Mouse (Mus musculus) frontal cortex, postnatal 25 days (tissue): ENCODE measurements at regions not wholly inside any gene's neighbourhood (a gene's known extent, or its start where the extent isn't known, plus 50 kb on each side); places are given as distances from the start of the nearest gene placed in this dataset.
"Not testable (repeated sequence)": the region's sequence is repeated elsewhere in the genome, so short reads cannot be mapped to it uniquely, and the experiment has no call there.

ENCODE experiments used
- DNase-seq, 2 experiments: peaks; one replicate each; pipeline ENCODE4 v3.0.0; 2022; ENCODE audit warnings: low spot score in 2 of 2

DNA sequence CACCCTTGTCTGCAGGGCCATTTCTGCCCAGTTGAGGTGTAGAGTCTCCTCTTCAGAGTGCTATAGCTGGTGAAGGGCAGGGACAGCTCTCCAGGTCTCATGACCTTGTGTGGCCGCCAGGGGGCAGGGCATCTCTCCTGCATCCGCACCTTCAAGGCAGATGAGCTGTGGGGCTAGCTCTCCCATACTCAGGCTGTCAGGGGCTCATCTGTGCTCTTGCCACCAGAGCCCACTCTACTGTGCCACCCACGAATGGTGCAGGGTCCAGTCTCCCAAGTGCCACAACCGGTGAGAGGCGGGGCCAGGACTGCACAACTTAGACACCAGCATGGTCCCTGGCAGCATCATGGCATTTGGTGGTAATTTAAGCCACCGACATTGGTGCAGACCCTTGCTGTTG lies 111.3 kb downstream of the Syt10 start:
- DNase-seq: peak in 1 of 2 experiments; percentile 6

DNA sequence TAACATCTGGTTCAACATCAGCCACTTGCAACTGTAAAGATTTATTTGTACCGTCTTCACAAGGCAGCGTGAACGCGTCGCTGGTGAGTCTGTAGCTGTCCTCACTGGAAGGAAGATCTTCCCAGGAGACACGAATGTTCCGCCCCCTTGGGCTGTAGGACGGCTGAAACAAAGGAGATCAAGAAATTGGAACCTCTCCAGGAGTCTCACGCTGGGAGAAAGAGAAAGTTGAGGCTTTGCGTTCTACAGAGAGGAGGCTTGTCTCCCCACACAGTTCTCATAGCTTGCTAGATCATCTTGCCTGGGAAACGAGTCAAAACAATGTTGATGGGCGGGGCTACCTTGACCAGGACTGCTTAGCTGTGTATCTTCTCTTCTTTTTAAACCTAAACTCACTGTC lies 117.3 kb downstream of the Syt10 start:
- no peak for DNase-seq

DNA sequence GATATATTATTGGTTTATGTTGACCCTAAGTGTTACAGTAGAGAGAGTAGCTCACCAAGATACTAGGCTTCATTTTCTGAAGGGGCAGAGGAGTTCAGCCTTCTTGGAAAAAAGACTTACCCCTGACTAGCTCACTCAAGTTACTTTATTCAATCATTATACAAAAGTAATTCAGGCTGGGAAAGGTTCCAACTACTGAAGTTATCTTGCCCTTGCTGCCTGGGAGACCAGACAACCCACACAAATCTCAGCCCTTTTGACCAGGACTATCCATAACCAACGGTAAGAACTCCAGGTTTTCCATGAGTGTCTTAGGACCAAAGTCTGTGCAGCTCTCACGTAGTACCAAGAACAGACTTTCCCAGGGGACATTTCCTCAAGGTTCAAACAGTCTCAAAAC lies 105.5 kb upstream of the Rabl2 start:
- DNase-seq: no peak

DNA sequence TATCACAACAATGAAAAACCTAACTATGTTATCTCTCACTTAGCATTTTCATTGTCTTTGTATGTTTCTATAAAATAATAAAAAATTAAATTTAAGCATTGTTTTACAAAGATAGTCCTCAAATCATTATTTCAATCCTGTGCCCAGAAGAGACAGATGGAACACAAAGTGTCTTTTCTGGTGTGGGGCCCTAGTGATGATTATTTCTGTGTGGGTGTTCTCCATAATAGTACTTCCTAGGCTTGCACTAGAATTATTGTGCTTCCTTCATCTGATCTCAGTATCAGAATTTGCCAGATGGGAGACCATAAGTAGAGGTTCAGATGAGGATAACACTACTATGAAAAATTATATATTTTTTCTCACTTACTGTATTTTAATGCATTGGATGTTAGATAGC lies 84.6 kb upstream of the Rabl2 start:
- DNase-seq: no peak

DNA sequence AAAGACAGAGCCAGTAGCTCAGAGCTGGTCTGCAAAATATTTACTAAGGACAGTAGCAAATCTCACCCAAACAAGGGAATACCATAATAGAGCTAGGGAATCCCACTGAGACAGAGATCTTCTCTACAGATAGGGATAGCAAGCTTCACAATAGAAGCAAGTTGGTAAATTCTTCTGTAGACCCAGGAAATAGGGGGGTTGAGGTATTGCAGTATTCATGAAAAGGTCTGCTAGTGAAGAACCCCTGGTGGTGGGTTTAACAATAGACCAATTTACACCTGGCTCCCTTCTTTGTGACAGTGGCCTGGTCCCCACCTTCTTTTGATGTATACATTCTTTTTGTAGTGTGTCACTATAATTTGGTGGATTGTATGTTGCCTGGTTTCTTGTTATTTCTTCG lies 64.8 kb upstream of the Rabl2 start:
- not testable (repeated sequence) for DNase-seq
